Comparison of ENCODE assay signal across 10 mouse cellular contexts in the genomic region with DNA sequence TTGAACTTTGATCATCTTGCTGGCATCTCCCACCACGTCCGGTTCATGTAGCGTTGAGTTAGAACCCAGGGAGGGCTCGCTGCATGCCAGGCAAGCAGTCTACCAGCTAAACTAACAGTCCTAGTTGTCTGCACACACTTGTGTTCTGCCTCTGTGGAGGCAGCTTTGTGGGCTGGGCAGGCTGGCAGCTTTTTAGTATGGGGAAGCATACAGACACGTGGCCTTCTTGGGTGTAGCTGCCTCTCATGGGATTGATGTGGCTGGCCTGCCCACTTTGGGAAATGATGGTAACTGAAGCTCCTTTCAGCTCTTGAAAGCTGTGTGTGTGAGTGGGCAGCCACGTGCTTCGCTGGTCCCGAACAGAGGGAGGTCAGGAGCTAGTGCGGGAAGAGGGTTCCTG.
"Had no signal": no experiment of that assay in that cellular context is flagged by ENCODE, and none has a peak within 500 bp of the region (broad histone marks: within the 10 kb centered on the region; RNA-seq: fewer than 3 reads in every experiment).

No protein-coding gene starts in this region.

- ATAC-seq: midbrain, embryonic 16.5 days had no signal

- DNase-seq: lung, adult 18-20 months; lung, embryonic 14.5 days; lung, postnatal 10 days; midbrain, embryonic 14.5 days; retina, postnatal 1 day; right cerebral cortex, postnatal 14 days; right cerebral cortex, postnatal 4 days; spleen, adult 18-20 months; thymus, adult 18-20 months had no signal
